Mouse (Mus musculus) left cerebral cortex, adult 6 months (tissue): ENCODE measurements around the gene Dhx35. TPM values are rescaled to one million over a fixed set of nuclear protein-coding genes. Genes with fewer than 3 reads are reported as not detected.

Experiments
- long read RNA-seq, 2 experiments: library from polyadenylated mRNA; unstranded; transcript quantifications; one replicate each; pipeline ENCODE4 v2.0.0; 2019 to 2020
- polyA plus RNA-seq: library from polyadenylated mRNA; unstranded; fragments of <200 nt; fragmentation: Nextera tagmentation; gene quantifications from 2 replicates; pipeline ENCODE4 v1.2.3, GENCODE M21; 2021

Dhx35 gene
- 9.4 and 13.7 TPM in 2 replicates for polyA plus RNA-seq
- long read RNA-seq, experiment 1, transcript Dhx35-202 (22 exons, 3,284 nt) = major isoform, 34 of 61 reads
- long read RNA-seq, experiment 1, partial matches to known transcripts = 6 of 61 reads
- long read RNA-seq, experiment 1, other reads (novel, unspliced or antisense) = 18 of 61 reads
- long read RNA-seq, experiment 2, partial matches to known transcripts = 6 of 13 reads
- long read RNA-seq, experiment 2, other reads (novel, unspliced or antisense) = 4 of 13 reads

GRCm38 (mm10) chr2:158794494-158795004, at the start of gene Dhx35:
Gene Dhx35, plus strand, starts transcription at chr2:158794807.

DNA sequence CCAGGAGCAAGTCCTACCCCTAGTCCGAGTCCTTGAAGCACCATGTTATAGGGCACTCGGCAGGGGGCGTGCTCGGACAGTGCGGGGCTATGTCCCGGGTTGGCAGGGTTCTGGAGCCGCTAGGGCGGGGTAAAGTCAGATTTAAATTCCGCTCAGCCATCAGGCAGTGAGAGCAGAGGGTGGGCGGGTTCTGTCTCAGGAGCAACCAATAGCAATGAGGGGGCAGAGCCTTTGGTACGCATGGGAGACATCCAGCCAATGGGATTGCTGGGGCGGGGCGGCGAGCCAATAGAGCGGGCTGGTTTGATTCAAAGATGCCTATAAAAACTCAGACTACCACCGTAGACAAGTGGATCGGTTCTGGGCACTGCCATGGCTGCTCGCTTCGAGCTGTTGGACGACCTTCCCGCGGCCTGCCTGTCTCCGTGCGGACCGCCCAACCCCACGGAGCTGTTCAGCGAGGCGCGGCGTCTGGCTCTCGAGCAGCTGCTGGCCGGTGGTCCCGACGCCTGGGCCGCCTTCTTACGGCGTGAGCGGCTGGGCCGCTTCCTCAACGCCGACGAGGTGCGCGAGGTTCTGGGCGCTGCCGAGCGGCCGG, 26.8 kb upstream of the Dhx35 start, which contains the start of gene Fam83d:
TSS of gene Fam83d (plus strand) at position 352 of the 598 bp plus-strand sequence.

Other genes with a start within 250 kb of the Dhx35 start
- 9.1 and 15.5 TPM in 2 replicates for gene Slc32a1, start 184.0 kb upstream of the Dhx35 start, polyA plus RNA-seq
- 1.6 and 4.8 TPM in 2 replicates for gene Actr5, start 169.9 kb upstream of the Dhx35 start, polyA plus RNA-seq
- gene Ppp1r16b, start 129.4 kb upstream of the Dhx35 start, polyA plus RNA-seq = 33.5 and 197 TPM in 2 replicates
- 0.92 and 1.1 TPM in 2 replicates for gene Fam83d, start 26.7 kb upstream of the Dhx35 start, polyA plus RNA-seq